Mouse (Mus musculus) ES-E14 (cell line): ENCODE data around the gene Ager.

ENCODE experiments used
- CHD2 ChIP-seq: IDR thresholded peaks from 2 replicates; pipeline ENCODE4 v1.6.1; 2014; ENCODE audit warnings: mild to moderate bottlenecking, low read depth, low read length, inconsistent platforms
- HCFC1 ChIP-seq: IDR thresholded peaks from 2 replicates; pipeline ENCODE4 v1.6.1; 2012; ENCODE audit warnings: low read length, inconsistent platforms, borderline replicate concordance; ENCODE audit not compliant: insufficient read depth
- MAFK ChIP-seq: IDR thresholded peaks from 2 replicates; pipeline ENCODE4 v1.6.1; 2014; ENCODE audit warnings: mild to moderate bottlenecking, low read depth, low read length, inconsistent platforms; ENCODE audit not compliant: insufficient read depth
- ZNF384 ChIP-seq: IDR thresholded peaks from 2 replicates; pipeline ENCODE4 v1.6.1; 2012; ENCODE audit warnings: low read depth, low read length, inconsistent platforms

GRCm38 (mm10) chr17:34591994-34592375 is 5.7 kb upstream of the Ager start:
- TF ChIP-seq ZNF384, result no peak
- TF ChIP-seq MAFK, result no peak
- TF ChIP-seq CHD2, result no peak
- no peak for TF ChIP-seq HCFC1
